Mouse (Mus musculus): ENCODE data around the gene Plcb2.

The Plcb2 gene

DNA sequence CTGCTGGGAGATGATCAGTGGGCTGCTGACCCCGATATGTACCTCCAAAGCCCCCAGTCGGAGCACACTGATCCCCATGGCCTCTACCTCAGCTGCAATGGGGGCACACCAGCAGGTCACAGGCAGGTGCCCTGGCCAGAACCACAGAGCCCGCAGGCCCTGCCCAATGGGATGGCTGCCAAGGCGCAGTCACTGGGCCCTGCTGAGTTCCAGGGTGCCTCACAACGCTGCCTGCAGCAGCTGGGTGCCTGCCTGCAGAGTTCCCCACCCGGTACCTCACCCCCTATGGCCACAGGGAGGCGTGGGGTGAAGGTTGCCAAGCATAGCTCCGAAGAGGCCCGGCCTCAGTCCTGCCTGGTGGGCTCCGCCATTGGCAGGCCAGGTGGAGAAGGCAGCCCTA is 38.4 kb downstream of the Plcb2 start:
- in situ Hi-C loops (cut with MboI, MseI): loop anchor here (5.0 kb wide), 1 partner anchor 53 kb away; no protein-coding TSS in a partner anchor

DNA sequence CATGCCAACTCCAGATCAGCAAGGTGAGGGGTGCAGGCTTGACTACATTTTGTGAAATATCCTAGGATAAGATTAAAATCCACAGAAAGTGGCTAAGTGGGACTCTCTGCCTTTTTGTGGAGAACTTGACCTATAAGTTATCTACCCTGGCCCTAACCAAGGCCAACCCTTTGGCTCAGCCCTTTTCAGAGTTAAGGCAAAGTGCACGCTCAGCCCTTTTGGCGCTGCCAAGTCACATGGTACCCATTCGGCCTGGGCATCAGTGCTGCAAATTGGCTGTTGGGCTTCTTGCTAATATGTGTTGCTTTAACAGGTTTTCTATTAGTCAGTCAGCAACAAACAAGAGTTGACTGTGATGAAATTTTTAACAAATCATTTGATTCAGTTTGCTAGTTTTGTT is 40.4 kb downstream of the Plcb2 start:
- in situ Hi-C loops (cut with MboI, MseI): loop anchor here (5.0 kb wide), 1 partner anchor 50 kb away; no protein-coding TSS in a partner anchor

DNA sequence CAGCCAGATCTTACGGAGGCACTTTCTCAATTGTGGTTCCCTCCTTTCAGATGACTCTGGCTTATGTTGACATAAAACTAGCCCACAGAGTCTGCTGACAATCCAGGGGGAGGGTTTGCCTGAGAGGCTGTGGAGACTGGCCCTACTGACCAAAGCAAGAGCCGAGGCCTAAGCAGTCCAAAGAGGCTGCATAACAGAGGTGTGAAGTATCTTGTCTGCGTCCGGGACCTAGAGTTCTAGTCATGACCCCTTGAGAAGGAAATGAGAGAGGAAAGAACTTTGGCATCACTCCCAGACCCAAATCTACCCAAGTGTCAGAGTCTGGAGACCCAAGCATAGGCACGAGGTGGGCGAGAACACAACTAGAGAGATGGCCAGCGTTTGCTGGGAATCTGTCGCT is 41.5 kb downstream of the Plcb2 start:
- in situ Hi-C loops (cut with MboI, MseI): loop anchor here (5.0 kb wide), 1 partner anchor 49 kb away; no protein-coding TSS in a partner anchor

DNA sequence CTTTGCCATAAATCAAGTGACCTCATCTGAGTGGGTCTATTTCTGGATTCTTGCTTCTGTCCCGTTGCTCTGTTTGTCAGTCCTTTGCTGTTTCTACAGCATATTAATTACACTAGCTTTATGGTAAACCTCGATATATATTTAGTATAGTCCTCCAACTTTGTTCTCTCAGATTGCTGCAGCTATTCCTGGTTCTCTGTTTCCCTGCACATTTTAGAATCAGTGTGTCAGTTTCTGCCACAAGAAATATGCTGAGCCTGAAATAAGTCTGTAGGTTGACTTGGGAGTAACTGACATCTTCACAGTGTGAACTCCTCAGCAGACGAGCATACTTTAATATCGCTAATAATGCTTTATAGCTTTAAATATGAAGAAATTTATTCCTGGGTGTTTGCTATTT is 43.1 kb downstream of the Plcb2 start:
- in situ Hi-C loops (cut with MboI, MseI): loop anchor here (5.0 kb wide), 1 partner anchor 48 kb away; no protein-coding TSS in a partner anchor

DNA sequence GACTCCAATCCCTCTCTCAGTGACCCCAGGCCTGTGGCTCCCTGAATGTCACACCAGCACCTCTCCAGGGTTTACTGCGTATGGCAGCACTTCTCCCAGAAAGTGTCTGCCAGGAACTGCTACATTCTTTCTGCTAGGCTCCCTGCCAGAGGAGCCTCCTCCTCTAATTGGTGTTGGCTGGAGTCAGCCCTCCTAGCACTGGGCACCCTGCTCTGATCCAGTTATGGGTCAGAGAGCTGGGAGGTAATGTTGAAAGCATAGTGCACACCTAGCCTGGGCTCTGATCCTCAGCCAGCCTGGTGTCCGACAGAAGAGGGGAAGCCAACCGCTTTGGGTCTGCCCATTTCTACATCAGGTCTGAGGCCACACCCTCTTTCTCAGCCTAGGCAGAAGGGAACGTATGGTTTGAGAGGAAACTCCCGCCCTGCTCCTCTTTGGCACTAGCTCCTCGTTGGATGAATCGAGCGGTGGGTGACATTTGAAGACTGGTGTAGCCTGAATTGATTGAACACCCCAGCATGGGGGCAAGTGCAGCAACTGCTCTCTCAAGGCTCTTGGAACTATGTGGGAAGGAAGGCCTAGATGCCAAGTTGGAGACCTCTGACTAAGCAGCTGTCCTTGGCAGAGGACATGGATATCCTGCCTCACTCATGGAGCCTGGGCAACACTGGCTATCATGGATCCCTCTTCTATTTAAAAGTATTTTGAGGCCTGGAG is 45.5 kb downstream of the Plcb2 start:
- in situ Hi-C loops (cut with MboI, MseI): no loop called here

DNA sequence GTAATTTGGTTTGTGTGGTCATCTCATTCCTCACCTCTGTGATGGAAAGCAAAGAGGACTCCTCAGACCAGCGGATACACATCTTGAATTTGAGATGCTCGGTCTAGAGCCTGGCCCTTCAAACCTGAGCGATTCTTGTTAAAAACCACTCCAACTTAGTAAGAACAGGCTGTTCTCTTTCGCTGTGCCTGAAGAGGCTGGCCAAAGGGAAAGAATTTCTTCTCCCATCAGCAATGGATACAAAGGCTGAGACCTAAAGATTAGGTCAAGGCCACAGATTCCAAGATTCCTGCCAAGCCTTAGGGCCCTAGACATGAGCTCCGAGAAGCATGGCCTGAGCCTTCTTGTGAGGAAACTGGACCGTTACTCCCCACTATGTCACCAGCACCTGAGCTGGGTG is 47.3 kb downstream of the Plcb2 start:
- in situ Hi-C loops (cut with MboI, MseI): no loop called here

DNA sequence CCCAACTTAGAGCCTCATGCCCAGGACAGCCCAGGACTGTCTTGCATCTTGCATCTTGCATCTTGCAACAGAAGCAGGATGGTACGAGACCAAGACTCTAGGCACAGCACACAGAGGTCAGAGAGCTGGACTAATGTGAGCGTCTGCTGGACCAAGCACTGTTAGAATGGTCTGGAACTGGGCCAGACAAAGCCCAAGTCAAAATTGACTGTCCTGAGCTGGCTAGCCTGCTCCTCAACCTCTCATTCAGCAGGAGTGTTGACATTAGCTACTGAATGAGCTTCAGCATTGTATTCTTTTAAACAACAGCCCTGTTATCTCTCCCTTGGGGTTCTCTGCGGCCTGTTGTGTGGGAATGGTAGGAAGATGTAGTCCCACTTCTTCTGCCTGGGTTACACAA is 48.7 kb downstream of the Plcb2 start:
- in situ Hi-C loops (cut with MboI, MseI): no loop called here

DNA sequence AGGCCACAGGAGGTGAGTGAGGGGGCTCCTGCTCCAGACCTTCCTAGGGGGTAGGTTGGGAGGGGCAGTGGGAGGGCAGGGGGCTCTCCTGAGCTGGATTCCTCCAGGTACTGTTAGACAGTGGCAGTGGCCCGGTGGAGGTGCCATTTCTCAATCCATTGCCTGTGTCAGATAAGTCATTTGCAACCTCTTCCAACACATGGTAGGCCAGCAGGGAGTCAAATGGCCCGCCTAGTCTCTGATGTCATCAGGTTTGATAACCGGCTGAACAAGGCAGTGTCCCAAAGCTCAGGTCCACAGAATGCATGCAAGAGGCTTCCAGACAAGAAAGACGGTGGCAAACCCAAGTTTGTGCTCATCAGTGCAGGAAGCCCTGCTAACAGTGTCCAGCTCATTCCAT is 50.4 kb downstream of the Plcb2 start:
- in situ Hi-C loops (cut with MboI, MseI): no loop called here

DNA sequence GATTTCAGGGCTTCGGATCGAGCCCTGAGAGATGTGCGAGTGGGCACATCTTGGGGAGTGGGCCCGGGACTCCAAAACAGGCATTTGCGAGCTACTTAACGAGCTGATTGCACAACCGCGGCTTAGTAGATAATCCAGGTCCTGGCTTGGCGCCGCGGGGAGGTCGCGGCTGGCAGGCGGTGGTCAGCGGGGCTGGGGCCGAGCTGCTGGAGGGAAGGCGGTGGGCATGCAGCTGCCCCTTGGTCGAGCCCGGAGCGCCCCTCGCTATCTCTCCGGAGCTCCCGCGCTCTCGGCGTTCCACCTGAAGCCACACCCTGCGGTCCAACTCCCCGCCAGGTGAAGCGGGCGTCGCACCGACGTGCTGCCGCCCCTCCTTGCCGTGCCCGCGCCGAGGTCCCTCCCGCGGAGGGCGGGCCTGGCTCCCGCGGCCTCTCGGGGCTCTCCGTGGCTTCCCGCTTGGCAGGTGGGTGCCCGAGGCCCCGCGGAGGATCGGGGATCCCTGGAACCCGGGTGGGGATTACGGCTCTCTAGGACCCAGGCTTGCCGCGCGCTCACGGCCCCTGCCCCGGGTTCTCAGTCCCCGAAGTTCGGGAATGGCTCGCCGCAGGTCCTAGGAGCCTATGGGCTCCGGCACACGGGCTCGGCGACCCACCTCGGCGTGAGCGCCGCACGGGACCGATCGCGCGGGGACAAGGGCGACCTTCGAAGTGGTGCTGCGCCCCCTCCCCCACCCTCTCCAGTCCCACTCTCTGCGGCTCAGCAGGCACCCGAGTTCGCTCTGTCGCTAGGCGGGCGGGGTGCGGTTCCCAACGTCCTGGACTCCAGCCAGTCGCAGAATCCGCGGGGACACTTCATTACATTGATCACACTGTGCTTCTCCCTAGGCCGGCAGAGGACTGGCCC is 51.1 kb downstream of the Plcb2 start:
- in situ Hi-C loops (cut with MboI, MseI): no loop called here

DNA sequence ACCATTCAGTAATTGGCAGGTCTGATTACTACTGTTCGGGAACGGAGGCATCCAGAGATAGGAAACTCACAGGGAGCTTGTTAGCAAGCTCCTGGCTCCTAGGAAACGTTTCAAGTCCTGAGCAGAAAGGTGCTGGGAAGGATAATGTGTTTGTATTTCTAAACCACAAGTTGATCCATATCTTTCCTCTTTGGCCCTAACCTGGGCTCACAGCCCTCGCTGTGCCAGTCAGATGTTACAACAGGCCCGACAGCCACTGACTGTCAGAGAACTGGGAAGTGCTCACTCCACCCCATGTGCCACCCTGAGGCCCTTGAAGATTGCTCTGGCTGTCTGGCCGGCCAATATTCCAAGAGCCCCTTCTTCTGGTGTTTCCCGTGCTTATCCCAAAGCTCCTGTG is 53.7 kb downstream of the Plcb2 start:
- in situ Hi-C loops (cut with MboI, MseI): no loop called here

DNA sequence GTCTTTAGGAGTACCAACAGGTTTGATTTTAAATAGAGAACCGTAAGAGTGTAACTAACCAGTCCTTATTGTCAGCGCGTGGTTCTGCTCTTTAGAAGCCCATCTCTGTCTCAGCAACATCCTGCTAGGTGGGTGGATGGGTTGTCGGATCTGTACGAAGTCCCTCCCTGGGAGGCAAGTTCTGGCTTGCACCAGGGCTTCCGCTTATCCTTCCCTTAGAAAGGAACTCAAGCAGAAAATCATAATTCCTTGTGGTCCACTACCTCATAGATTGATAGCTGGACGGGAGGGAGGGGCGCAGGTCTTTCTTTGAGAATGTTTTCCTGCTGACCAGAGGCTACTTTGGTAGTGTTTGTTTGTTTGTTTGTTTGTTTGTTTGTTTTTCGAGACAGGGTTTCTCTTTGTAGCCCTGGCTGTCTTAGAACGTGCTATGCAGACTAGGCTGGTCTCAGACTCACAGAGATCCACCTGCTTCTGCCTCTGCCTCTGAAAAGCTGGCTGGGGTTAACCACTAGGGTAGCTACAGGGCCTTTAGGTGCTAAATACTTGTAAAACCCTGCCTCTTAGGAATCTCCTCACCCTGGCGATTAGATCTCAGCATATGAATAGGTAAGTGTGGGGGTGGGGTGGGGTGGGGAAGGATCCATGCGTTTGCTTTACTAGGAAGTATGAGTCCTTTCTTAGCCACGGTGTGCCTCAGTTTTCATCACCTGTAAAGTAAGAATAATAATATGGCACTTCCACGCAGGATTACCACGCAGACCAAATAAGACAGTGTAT is 54.4 kb downstream of the Plcb2 start:
- in situ Hi-C loops (cut with MboI, MseI): no loop called here

DNA sequence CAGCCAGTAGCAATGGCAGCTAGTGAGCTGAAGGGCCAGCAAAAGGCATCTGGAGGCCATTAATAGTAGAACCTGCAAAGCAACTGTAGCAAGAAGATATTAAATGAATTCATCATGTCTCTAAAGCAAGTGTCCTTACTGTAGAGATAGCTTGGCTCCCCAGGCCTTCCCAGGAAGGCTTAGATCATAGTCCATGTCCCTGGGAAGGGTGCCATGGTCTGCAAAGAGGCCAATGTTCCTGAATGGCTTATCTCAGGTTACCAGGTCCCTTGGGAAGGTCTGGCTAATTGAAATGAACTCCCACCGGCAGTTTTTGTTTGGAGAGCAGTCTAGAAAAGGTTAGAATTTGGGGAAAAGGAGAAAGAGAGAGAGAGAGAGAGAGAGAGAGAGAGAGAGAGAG is 56.5 kb downstream of the Plcb2 start:
- in situ Hi-C loops (cut with MboI, MseI): no loop called here

DNA sequence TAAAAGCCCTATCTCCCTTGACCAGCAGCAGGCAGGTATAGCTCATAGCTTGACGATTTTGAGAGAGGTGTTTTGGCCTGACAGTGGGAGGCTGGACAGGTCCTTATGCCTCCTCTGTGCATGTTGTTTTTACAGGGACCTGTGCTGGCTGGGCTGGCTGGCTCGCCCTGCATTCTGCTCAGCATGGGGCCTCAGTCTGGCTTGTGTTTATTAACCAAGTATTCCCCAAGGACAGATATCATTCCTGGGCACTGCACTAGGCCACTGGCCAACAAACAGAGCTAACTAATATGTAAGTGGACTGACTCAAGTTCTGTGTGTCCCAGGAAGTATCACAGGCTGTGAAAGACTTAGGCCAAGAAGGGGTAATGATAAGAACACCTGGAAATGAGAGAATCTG is 58.5 kb downstream of the Plcb2 start:
- in situ Hi-C loops (cut with MboI, MseI): no loop called here

DNA sequence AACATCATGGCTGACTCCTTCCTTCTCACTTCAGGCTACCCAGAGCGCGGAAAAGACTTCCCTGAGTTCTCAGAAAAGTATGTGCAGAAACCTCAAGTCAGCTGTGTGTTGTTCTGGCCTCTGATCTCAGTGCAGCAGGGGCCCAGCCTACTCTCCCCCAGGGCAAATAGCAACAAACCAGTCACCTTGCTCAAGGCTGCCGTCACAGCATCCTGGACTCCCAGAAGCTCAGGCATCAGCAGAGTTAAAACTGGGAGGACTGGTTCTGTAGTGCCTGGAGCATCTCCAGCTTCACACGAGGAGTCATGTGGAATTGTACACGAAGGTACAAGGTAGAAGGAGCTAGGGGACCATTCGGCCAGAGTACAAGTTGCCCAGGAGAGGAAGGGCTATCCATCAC is 59.0 kb downstream of the Plcb2 start:
- in situ Hi-C loops (cut with MboI, MseI): no loop called here

DNA sequence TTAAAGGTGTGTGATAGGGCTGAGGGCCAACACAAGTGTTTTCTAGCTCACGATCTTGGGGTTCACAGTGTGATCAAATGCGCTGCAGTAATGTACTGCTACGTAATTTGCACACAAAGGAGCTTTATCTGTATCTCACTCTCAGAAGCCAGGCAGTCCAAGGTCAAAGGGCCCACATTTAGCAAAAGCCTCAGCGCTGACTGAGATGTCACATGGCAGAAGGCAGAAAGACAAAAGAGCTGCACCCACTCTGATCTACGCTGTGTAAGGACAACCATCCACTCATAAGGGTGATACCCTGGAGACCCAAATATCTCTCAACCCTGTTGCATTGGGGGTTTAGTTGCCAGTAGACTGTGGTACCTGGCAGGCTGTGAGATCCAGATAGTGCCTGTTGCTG is 61.1 kb downstream of the Plcb2 start:
- in situ Hi-C loops (cut with MboI, MseI): no loop called here

DNA sequence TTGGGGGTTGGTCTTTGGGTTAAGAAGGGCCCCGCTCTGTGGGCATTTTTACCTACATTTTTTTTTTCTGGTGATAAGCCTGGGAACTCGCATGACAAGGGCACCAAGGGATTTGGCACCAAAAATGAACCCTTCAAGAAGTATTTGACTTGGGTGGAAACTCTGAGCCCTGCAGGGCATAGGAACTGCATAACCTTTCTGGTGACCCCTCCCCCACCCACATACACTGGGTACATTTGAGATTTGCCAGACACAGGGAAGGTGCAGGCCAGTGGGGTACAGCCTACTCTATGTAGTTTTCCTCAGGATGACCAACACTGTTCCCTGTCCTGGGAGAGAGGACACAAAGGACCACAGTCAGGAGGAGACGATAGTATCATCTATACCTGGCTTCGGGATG is 62.6 kb downstream of the Plcb2 start:
- in situ Hi-C loops (cut with MboI, MseI): no loop called here

DNA sequence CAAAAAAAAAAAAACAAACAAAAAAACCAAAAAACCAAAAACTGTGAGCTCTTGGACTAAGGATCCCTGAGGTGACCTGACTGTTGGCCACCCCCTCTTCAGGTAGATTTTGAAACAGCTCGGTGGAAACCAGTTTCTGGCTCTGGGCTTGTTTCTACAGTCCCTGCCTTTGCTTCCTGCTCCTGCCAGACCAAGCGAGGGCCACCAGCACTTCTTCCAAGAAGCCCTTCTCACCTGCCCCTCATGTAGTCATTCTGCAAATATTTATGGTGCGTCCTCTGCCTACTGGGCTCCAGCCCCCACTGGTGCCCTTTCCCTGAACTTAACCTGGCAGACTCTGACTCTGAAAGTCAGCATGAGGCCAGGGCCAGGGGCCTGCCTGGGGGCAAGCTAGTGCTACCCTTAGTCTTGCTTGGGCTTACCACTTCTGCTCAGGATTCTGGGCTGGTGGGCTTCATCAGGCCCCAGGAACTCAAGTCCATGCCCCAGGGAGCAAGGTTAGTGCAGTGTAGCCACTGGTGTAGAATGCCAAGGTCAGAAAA is 63.2 kb downstream of the Plcb2 start:
- in situ Hi-C loops (cut with MboI, MseI): no loop called here

DNA sequence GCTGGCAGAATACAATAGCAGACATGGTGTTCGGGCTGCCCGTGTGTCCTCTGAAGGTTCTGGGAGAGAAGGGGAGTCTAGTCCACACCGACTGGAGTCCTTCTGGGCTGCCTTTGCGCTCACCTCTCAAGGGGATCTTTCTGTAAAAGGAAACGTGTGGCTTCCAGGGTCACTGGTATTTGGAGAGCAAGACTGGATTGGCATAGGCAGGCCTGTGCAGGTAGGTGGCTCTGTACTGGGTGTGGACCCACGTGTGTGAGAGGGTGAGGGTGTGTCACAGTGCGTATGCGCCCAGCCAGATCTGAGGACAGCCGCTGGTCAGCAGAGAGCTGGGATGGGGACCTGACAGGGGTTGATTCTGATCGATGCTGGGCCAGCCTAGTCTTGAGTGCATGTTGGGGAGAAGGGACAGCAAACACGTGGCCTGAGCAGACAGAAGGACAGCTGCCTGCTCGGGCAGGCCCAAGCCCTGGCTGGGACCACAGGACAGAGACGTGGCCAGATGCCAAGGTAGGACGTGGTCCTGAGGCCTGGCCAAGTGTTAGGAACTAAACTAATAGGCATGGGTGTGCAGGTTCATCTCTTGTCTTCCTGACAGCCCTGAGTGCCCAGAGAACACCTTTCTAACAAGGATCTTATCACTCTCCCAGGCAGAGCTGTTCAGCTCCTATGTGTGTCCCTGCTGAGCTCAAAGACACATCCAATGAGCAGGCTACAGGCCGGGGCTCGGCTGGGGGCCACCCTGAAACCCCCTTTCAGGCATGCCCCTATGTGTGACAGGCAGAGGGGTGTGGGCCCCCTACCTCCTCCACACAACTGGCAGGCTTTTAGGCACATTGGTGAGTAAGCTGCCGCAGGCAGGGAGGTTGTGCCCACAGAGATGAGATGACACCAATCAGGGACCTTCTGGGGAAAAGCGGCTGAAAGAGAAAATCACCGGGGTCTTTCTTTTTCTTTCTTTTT is 64.2 kb downstream of the Plcb2 start:
- in situ Hi-C loops (cut with MboI, MseI): no loop called here

DNA sequence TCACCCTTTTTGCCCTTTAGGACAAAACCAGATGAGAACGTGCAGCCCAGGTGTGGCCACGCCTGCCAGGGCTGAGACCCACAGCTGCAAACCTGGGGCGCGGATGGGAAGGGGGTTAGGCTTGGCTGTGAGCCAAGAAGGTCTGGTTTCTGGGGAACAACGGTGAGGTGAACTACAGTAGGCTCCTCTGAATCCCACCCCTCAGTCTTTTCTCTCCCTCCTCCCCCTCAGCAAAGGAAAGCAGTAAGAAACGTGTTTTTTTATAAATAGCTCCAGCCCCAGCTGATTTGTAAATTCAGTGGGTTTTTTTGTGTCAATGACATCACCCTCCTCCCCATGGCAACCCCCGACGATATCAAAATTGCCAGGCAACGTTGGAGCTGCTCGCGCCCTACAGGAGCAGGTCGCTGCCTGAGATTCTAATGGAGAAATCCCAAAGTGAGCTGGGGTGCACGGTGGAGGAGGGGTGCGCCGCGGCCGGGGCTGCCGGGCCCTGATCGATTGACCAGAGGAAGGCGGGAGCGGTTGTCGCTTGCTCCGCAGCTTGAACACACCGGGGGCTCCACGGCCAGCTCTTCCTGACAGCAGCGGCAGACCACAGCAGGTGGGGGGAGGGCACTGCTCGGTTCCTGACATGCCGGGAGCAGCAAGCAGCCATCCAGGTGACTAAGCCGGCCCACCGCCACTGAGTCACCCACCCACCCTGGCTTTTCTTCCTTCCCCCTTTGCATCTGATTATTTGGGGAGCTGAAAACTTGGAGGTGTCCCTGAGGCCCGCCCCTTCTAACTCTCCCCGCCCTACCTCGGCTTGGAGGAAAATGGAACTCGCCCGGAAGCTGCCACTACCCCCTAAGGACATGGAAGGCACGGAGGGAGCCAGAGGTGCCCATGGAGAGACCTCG is 65.1 kb downstream of the Plcb2 start, which contains the start of gene Pak6:
Gene Pak6 (plus strand): TSS at position 402 of the 902 bp plus-strand sequence.
- in situ Hi-C loops (cut with MboI, MseI): no loop called here
